Mouse (Mus musculus) CH12.LX (cell line): ENCODE results near the gene Dmxl2. TPM values are rescaled to one million over a fixed set of nuclear protein-coding genes. Genes with fewer than 3 reads are reported as not detected.

Experiments used
- DNase-seq: peaks from one replicate; pipeline ENCODE4 v3.0.0-alpha.2; 2013; ENCODE audit errors: extremely low read depth
- H3K27ac ChIP-seq: 2 replicates; pipeline ENCODE4 v1.5.1; 2012; ENCODE audit warnings: low read depth, mild to moderate bottlenecking, control low read depth, moderate library complexity; ENCODE audit not compliant: insufficient read depth
- H3K27me3 ChIP-seq: replicated peaks from 2 replicates; pipeline ENCODE3; 2012; ENCODE audit warnings: inconsistent platforms
- H3K36me3 ChIP-seq, 2 experiments: replicated peaks in 1 of 2; 2 replicates each; pipeline versions ENCODE3 to v1.6.1; 2012; ENCODE audit warnings: inconsistent platforms in 1 of 2, low read length in 1 of 2, mild to moderate bottlenecking in 1 of 2, mixed read lengths in 1 of 2, moderate library complexity in 1 of 2; ENCODE audit not compliant: control insufficient read depth in 1 of 2, insufficient read depth in 1 of 2
- H3K4me1 ChIP-seq, 2 experiments: 2 replicates each; pipeline ENCODE4 v1.6.1; 2012; ENCODE audit warnings: inconsistent platforms in 1 of 2, moderate library complexity in 1 of 2; ENCODE audit not compliant: insufficient read depth in 2 of 2, control insufficient read depth in 1 of 2
- H3K4me2 ChIP-seq: 2 replicates; pipeline ENCODE4 v1.6.1; 2012; ENCODE audit warnings: low read depth, mild to moderate bottlenecking, control low read depth; ENCODE audit not compliant: poor library complexity, insufficient read depth, severe bottlenecking
- H3K4me3 ChIP-seq, 3 experiments: fragments of 150-350 bp in 1 of 3; sonication (generic) in 1 of 3; replicated peaks in 1 of 3; 2 replicates each; pipeline versions ENCODE3 to v1.5.1; 2011 to 2012; ENCODE audit warnings: low read depth in 2 of 3, low read length in 2 of 3, mild to moderate bottlenecking in 2 of 3, moderate library complexity in 2 of 3, control low read depth in 1 of 3, improper control_type of control experiment in 1 of 3, inconsistent platforms in 1 of 3, mixed read lengths in 1 of 3; ENCODE audit not compliant: poor library complexity in 1 of 3
- H3K79me2 ChIP-seq: replicated peaks from 2 replicates; pipeline ENCODE4 v1.6.1; 2012; ENCODE audit warnings: mild to moderate bottlenecking, moderate library complexity; ENCODE audit not compliant: control insufficient read depth, poor library complexity, insufficient read depth, severe bottlenecking; ENCODE audit errors: extremely low read depth
- H3K9ac ChIP-seq: 2 replicates; pipeline ENCODE4 v1.6.1; 2012; ENCODE audit warnings: low read depth, mild to moderate bottlenecking, control low read depth, moderate library complexity; ENCODE audit not compliant: insufficient read depth
- H3K9me3 ChIP-seq: replicated peaks from 2 replicates; pipeline ENCODE3; 2012; ENCODE audit warnings: low read length, inconsistent platforms, mixed read lengths
- ETS1 ChIP-seq: conservative IDR thresholded peaks from 2 replicates; pipeline ENCODE4 v1.6.1; 2012; ENCODE audit warnings: low read depth, mild to moderate bottlenecking, inconsistent platforms, low read length, improper control_type of control experiment, moderate library complexity
- GABPA ChIP-seq: IDR thresholded peaks from 2 replicates; pipeline ENCODE4 v1.6.1; 2012; ENCODE audit warnings: low read depth, low read length, improper control_type of control experiment, inconsistent platforms; ENCODE audit not compliant: insufficient replicate concordance
- HCFC1 ChIP-seq: IDR thresholded peaks from 2 replicates; pipeline ENCODE4 v1.6.1; 2012; ENCODE audit warnings: low read depth, mild to moderate bottlenecking, inconsistent platforms, low read length, improper control_type of control experiment
- JUND ChIP-seq: conservative IDR thresholded peaks from 2 replicates; pipeline ENCODE4 v1.6.1; 2011; ENCODE audit warnings: low read depth, low read length, improper control_type of control experiment
- MAX ChIP-seq: IDR thresholded peaks from 2 replicates; pipeline ENCODE4 v1.6.1; 2011; ENCODE audit warnings: low read length, improper control_type of control experiment
- MAZ ChIP-seq: IDR thresholded peaks from 2 replicates; pipeline ENCODE4 v1.6.1; 2012; ENCODE audit warnings: low read depth, mild to moderate bottlenecking, inconsistent platforms, low read length, improper control_type of control experiment, moderate library complexity
- MXI1 ChIP-seq: IDR thresholded peaks from 2 replicates; pipeline ENCODE4 v1.6.1; 2011; ENCODE audit warnings: mild to moderate bottlenecking, low read depth, low read length, improper control_type of control experiment
- MYC ChIP-seq: IDR thresholded peaks from 2 replicates; pipeline ENCODE4 v1.6.1; 2011; ENCODE audit warnings: low read depth, mild to moderate bottlenecking, improper control_type of control experiment, low read length
- PAX5 ChIP-seq: IDR thresholded peaks from 2 replicates; pipeline ENCODE4 v1.6.1; 2012; ENCODE audit warnings: low read length, inconsistent platforms, mixed read lengths
- POLR2A ChIP-seq: IDR thresholded peaks from 2 replicates; pipeline ENCODE4 v1.6.1; 2011; ENCODE audit warnings: low read depth, mild to moderate bottlenecking, improper control_type of control experiment, low read length
- POLR2AphosphoS2 ChIP-seq: IDR thresholded peaks from 2 replicates; pipeline ENCODE4 v1.6.1; 2011; ENCODE audit warnings: low read depth, low read length, improper control_type of control experiment
- RAD21 ChIP-seq: IDR thresholded peaks from 2 replicates; pipeline ENCODE4 v1.6.1; 2011; ENCODE audit warnings: low read depth, mild to moderate bottlenecking, low read length, improper control_type of control experiment, moderate library complexity
- SIN3A ChIP-seq: IDR thresholded peaks from 2 replicates; pipeline ENCODE4 v1.6.1; 2012; ENCODE audit warnings: low read length, improper control_type of control experiment, inconsistent platforms
- SMC3 ChIP-seq: IDR thresholded peaks from 2 replicates; pipeline ENCODE4 v1.6.1; 2011; ENCODE audit warnings: low read depth, low read length, improper control_type of control experiment
- TBP ChIP-seq: conservative IDR thresholded peaks from 2 replicates; pipeline ENCODE4 v1.6.1; 2011; ENCODE audit warnings: low read depth, low read length, improper control_type of control experiment
- ZC3H11A ChIP-seq: IDR thresholded peaks from 2 replicates; pipeline ENCODE4 v1.6.1; 2012; ENCODE audit warnings: low read depth, mild to moderate bottlenecking, inconsistent platforms, low read length, improper control_type of control experiment
- ZKSCAN1 ChIP-seq: IDR thresholded peaks from 2 replicates; pipeline ENCODE4 v1.6.1; 2012; ENCODE audit warnings: low read depth, inconsistent platforms, low read length, improper control_type of control experiment, borderline replicate concordance
- dilution Hi-C: fragments of 300-500 bp; cut with MboI; formaldehyde crosslinking; loops from 2 replicates; pipeline ENCODE4 v1.14.3; 2020; ENCODE audit warnings: low sequenced_read_pairs; ENCODE audit not compliant: extremely low pct_unique_long_range_greater_than_20kb, extremely low pct_ligation_motif_present
- in situ Hi-C: fragments of 300-500 bp; cut with MboI; formaldehyde crosslinking; loops from 3 replicates; pipeline ENCODE4 v1.14.3; 2019; ENCODE audit warnings: low sequenced_read_pairs, low pct_ligation_motif_present, low pct_unique_long_range_greater_than_20kb, mixed read lengths
- polyA plus RNA-seq: library from polyadenylated mRNA; unstranded; fragments of >175 nt; gene quantifications from 2 replicates; pipeline ENCODE4 v1.2.1, GENCODE M21; 2012; ENCODE audit warnings: low read depth; ENCODE audit not compliant: insufficient read length
- total RNA-seq, 2 experiments: library from RNA; depleted of rRNA; stranded (reverse); fragments of 300-350 nt in 1 of 2; fragments of >200 nt in 1 of 2; gene quantifications; 2 replicates each; pipeline ENCODE4 v1.2.3; 2012 to 2014

Gene Dmxl2
- total and polyA plus RNA-seq, 3 experiments: 21.8 to 23.7 (median 22.5) TPM

- no peaks in the 10 kb centered on the region for H3K27me3 ChIP-seq
- no peaks in the 10 kb centered on the region for H3K36me3 ChIP-seq
- no peak overlapping the region for H3K4me3 ChIP-seq
- dilution Hi-C loops (no loop called here), in situ Hi-C loops (no loop called here)
- H3K9me3 ChIP-seq: no peaks in the 10 kb centered on the region
- H3K79me2 ChIP-seq: no peaks in the 10 kb centered on the region
- H3K4me1 ChIP-seq: peaks cover 13 to 93% of the 10 kb centered on the region in 2 experiments
- no peak overlapping the region for H3K4me2 ChIP-seq
- H3K9ac ChIP-seq: no peak overlapping the region
- TF ChIP-seq JUND (no peak), POLR2A (no peak)
- DNase-seq: no peak
- H3K27ac ChIP-seq: no peak overlapping the region
Observed at GRCm38 (mm10) chr9:54532926-54533325, 31.5 kb upstream of the Dmxl2 start.

- TF ChIP-seq SMC3 (no peak), PAX5 (no peak), ZC3H11A (no peak), MXI1 (no peak), MAX (no peak), TBP (no peak), POLR2A (no peak), MYC (no peak), MAZ (no peak), JUND (no peak), RAD21 (no peak), GABPA (no peak), POLR2AphosphoS2 (no peak), ZKSCAN1 (no peak), ETS1 (no peak), HCFC1 (no peak), SIN3A (no peak)
- H3K9me3 ChIP-seq: no peaks in the 10 kb centered on the region
- H3K4me2 ChIP-seq: no peak overlapping the region
- no peaks in the 10 kb centered on the region for H3K36me3 ChIP-seq
- H3K27ac ChIP-seq: no peak overlapping the region
- no peak for DNase-seq
- in situ Hi-C loops (no loop called here), dilution Hi-C loops (no loop called here)
- no peaks in the 10 kb centered on the region for H3K27me3 ChIP-seq
- no peak overlapping the region for H3K9ac ChIP-seq
- no peaks in the 10 kb centered on the region for H3K79me2 ChIP-seq
- peaks cover 13 to 78% of the 10 kb centered on the region in 2 experiments for H3K4me1 ChIP-seq
- H3K4me3 ChIP-seq: no peak overlapping the region
Observed at GRCm38 (mm10) chr9:54531421-54531820, 30.0 kb upstream of the Dmxl2 start.
